Mouse (Mus musculus): ENCODE measurements at regions not wholly inside any gene's neighbourhood (a gene's known extent, or its start where the extent isn't known, plus 50 kb on each side); places are given as distances from the start of the nearest gene placed in this dataset.

DNA sequence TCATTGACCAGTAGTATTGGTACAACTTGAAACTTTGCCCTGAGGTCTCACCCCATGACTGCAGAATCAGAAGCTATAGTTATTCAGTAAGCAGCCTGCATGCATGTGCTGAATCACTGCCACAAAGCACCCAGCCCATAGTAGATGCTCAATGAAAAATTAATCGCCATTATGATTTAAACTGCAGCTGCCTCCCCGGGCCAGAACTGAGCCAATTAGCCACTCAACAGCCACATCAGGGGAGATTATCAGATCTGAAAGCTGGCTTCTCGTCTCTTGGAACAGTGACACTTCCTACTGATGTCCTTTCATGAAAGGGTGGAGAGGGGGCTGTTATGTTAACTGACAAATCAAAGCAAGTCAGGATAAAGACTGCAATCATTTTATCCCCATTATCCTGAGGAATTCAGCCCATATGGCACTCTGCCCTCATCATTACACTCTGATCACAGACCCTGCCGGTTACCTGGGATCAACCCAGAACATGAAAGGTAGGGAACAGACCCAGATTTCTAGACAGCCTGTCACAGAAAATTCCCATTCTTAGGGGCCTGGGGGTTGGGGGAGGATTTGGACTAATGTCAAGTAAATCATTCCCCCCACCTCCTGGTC is 104.0 kb downstream of the Prlhr start:
- TF ChIP-seq CTCF (IDR thresholded peaks at IDR 0.05; ENCODE audit: low read depth) (no peak), EP300 (IDR thresholded peaks at IDR 0.05; ENCODE audit: low read depth) (no peak)

Measured in liver, postnatal 0 days (tissue).